Mouse (Mus musculus) lung, embryonic 14.5 days (tissue): ENCODE results near the gene Bloc1s3. TPM values are rescaled to one million over a fixed set of nuclear protein-coding genes. Genes with fewer than 3 reads are reported as not detected.

Source experiments
- ATAC-seq: fragments of 200-750 bp; cut with Nextera tagmentation; 2 replicates; pipeline ENCODE4 v1.8.0; 2017; ENCODE audit warnings: mild to moderate bottlenecking, moderate TSS enrichment, moderate library complexity; ENCODE audit not compliant: insufficient read depth
- DNase-seq: peaks from one replicate; pipeline ENCODE4 v3.0.0-alpha.2; 2015
- H3K27ac ChIP-seq: fragments of 300-500 bp; sonication (generic); 2 replicates; pipeline ENCODE4 v1.5.1; 2014; ENCODE audit warnings: low read depth, mild to moderate bottlenecking, moderate library complexity
- H3K27me3 ChIP-seq: fragments of 300-500 bp; sonication (generic); 2 replicates; pipeline ENCODE4 v1.6.1; 2014; ENCODE audit warnings: low read length, control low read depth; ENCODE audit not compliant: insufficient read depth
- H3K36me3 ChIP-seq: fragments of 300-500 bp; sonication (generic); 2 replicates; pipeline ENCODE4 v1.6.1; 2014; ENCODE audit warnings: control low read depth; ENCODE audit not compliant: insufficient read depth
- H3K4me1 ChIP-seq: fragments of 300-500 bp; sonication (generic); 2 replicates; pipeline ENCODE4 v1.6.1; 2014; ENCODE audit warnings: antibody characterized with exemption, control low read depth; ENCODE audit not compliant: insufficient read depth
- H3K4me2 ChIP-seq: fragments of 300-500 bp; sonication (generic); 2 replicates; pipeline ENCODE4 v1.6.1; 2014; ENCODE audit warnings: mild to moderate bottlenecking
- H3K4me3 ChIP-seq: fragments of 300-500 bp; sonication (generic); 2 replicates; pipeline ENCODE4 v1.5.1; 2014; ENCODE audit warnings: low read depth, low read length
- H3K9ac ChIP-seq: fragments of 300-500 bp; sonication (generic); 2 replicates; pipeline ENCODE4 v1.6.1; 2014
- H3K9me3 ChIP-seq: fragments of 300-500 bp; sonication (generic); 2 replicates; pipeline ENCODE4 v1.6.1; 2016; ENCODE audit warnings: low read depth, low read length, control low read depth
- CTCF ChIP-seq: IDR thresholded peaks from 2 replicates; pipeline ENCODE4 v1.5.1; 2016; ENCODE audit warnings: antibody characterized with exemption, low read depth
- WGBS: fragments of 180-500 bp; shearing (Covaris S2); extraction: QIAGEN DNeasy Blood & Tissue Kit; methylation state at CpG from one replicate; pipeline ENCODE4 v1.1.7; 2014; 5-methylcytosine and 5-hydroxymethylcytosine counted together
- polyA plus RNA-seq: library from polyadenylated mRNA; unstranded; fragments of >200 nt; fragmentation: Nextera tagmentation; extraction: Ambion mirVana; gene quantifications from 2 replicates; pipeline ENCODE4 v1.2.1, GENCODE M21; 2014

Bloc1s3 gene
- polyA plus RNA-seq, 1 experiment from 2014 or later, result 1.7 TPM

GRCm38 (mm10) chr7:19467638-19468037 lies 40.5 kb downstream of the Bloc1s3 start:
- Histone ChIP-seq H3K4me1 (0 out of 2 replicates have a peak, but pooled peaks cover 4% of the 10 kb centered on the region), H3K9ac (no peak overlapping the region), H3K36me3 (no peaks in the 10 kb centered on the region), H3K27me3 (peaks cover 34% of the 10 kb centered on the region), H3K9me3 (no peaks in the 10 kb centered on the region), H3K4me2 (no peak overlapping the region), H3K4me3 (no peak overlapping the region), H3K27ac (no peak overlapping the region)
- 40% methylated on average over 6 of the region's 6 CpGs for WGBS
- DNase-seq (no peak), ATAC-seq (no peak)
- TF ChIP-seq CTCF, result no peak

- H3K4me1 ChIP-seq, result 0 out of 2 replicates have a peak, but pooled peaks cover 4% of the 10 kb centered on the region
- no peak for ATAC-seq
- DNase-seq, result peak; percentile 57
- WGBS, result 55% methylated on average over 5 of the region's 5 CpGs
- H3K9me3 ChIP-seq, result no peaks in the 10 kb centered on the region
- H3K27ac ChIP-seq, result no peak overlapping the region
- peaks cover 25% of the 10 kb centered on the region for H3K27me3 ChIP-seq
- H3K9ac ChIP-seq, result no peak overlapping the region
- no peaks in the 10 kb centered on the region for H3K36me3 ChIP-seq
- H3K4me3 ChIP-seq, result no peak overlapping the region
- H3K4me2 ChIP-seq, result no peak overlapping the region
- TF ChIP-seq CTCF, result no peak
These were observed 41.5 kb downstream of the Bloc1s3 start for GRCm38 (mm10) chr7:19466602-19467145.

- Histone ChIP-seq H3K36me3 (no peaks in the 10 kb centered on the region), H3K9ac (peak overlapping the region; percentile 36; the same call in 1 of the 2 replicates), H3K27me3 (peaks cover 8% of the 10 kb centered on the region), H3K9me3 (no peaks in the 10 kb centered on the region), H3K4me1 (0 out of 2 replicates have a peak, but pooled peaks cover 4% of the 10 kb centered on the region), H3K4me3 (peak overlapping the region; percentile 5; the same call in 1 of the 2 replicates), H3K4me2 (peak overlapping the region; percentile 45), H3K27ac (no peak overlapping the region)
- no peak for TF ChIP-seq CTCF
- DNase-seq (peak; percentile 51), ATAC-seq (peak; percentile 51; the same call in 1 of the 2 replicates)
- 10% methylated on average over 22 of the region's 22 CpGs for WGBS
These were observed 43.5 kb downstream of the Bloc1s3 start for GRCm38 (mm10) chr7:19464367-19465307.

GRCm38 (mm10) chr7:19462884-19463381 lies 45.2 kb downstream of the Bloc1s3 start, which contains the start of gene Exoc3l2:
TSS of gene Exoc3l2 (plus strand) at chr7:19463331.
- H3K4me2 ChIP-seq, result peak within 1 kb of the TSS; percentile 45; the same call in 1 of the 2 replicates
- no peak for TF ChIP-seq CTCF
- no peak for ATAC-seq
- 0 out of 2 replicates have a peak within 1 kb of the TSS, but pooled peaks have one; percentile 12 for H3K27ac ChIP-seq
- H3K4me1 ChIP-seq, result 0 out of 2 replicates have a peak, but pooled peaks cover 4% of the 10 kb centered on the region
- H3K36me3 ChIP-seq, result no peaks in the 10 kb centered on the region
- no peaks in the 10 kb centered on the region for H3K27me3 ChIP-seq
- WGBS, result 28% methylated on average over 6 of the region's 6 CpGs
- H3K4me3 ChIP-seq, result peak within 1 kb of the TSS; percentile 5; the same call in 1 of the 2 replicates
- DNase-seq, result no peak
- H3K9ac ChIP-seq, result peak within 1 kb of the TSS; percentile 36; the same call in 1 of the 2 replicates
- no peaks in the 10 kb centered on the region for H3K9me3 ChIP-seq

- Histone ChIP-seq H3K27me3 (no peaks in the 10 kb centered on the region), H3K9ac (no peak overlapping the region), H3K4me2 (peak overlapping the region; percentile 45; the same call in 1 of the 2 replicates), H3K4me1 (0 out of 2 replicates have a peak, but pooled peaks cover 4% of the 10 kb centered on the region), H3K9me3 (no peaks in the 10 kb centered on the region), H3K27ac (0 out of 2 replicates have a peak overlapping the region, but pooled peaks have one; percentile 12), H3K36me3 (no peaks in the 10 kb centered on the region), H3K4me3 (no peak overlapping the region)
- no peak for DNase-seq
- 71% methylated on average over 4 of the region's 4 CpGs for WGBS
- TF ChIP-seq CTCF, result no peak
- no peak for ATAC-seq
These were observed 45.7 kb downstream of the Bloc1s3 start for GRCm38 (mm10) chr7:19462443-19462842.

GRCm38 (mm10) chr7:19461488-19461887 lies 46.7 kb downstream of the Bloc1s3 start:
- H3K4me2 ChIP-seq, result 0 out of 2 replicates have a peak overlapping the region, but pooled peaks have one; percentile 25
- no peaks in the 10 kb centered on the region for H3K27me3 ChIP-seq
- no peak for ATAC-seq
- no peak overlapping the region for H3K27ac ChIP-seq
- no peaks in the 10 kb centered on the region for H3K36me3 ChIP-seq
- H3K4me3 ChIP-seq, result no peak overlapping the region
- DNase-seq, result peak; percentile 92
- no peak overlapping the region for H3K9ac ChIP-seq
- H3K9me3 ChIP-seq, result no peaks in the 10 kb centered on the region
- peak; percentile 96 for TF ChIP-seq CTCF
- 7% methylated on average over 6 of the region's 6 CpGs for WGBS
- 0 out of 2 replicates have a peak, but pooled peaks cover 4% of the 10 kb centered on the region for H3K4me1 ChIP-seq

GRCm38 (mm10) chr7:19460500-19460899 lies 47.7 kb downstream of the Bloc1s3 start:
- no peaks in the 10 kb centered on the region for H3K9me3 ChIP-seq
- 0 out of 2 replicates have a peak, but pooled peaks cover 4% of the 10 kb centered on the region for H3K4me1 ChIP-seq
- H3K9ac ChIP-seq, result no peak overlapping the region
- no peak overlapping the region for H3K27ac ChIP-seq
- TF ChIP-seq CTCF, result no peak
- no peak overlapping the region for H3K4me2 ChIP-seq
- no peak overlapping the region for H3K4me3 ChIP-seq
- WGBS, result 71% methylated on average over 1 of the region's 1 CpGs
- ATAC-seq (no peak), DNase-seq (no peak)
- H3K36me3 ChIP-seq, result no peaks in the 10 kb centered on the region
- H3K27me3 ChIP-seq, result no peaks in the 10 kb centered on the region
